Mouse (Mus musculus): ENCODE results near the gene Ddx21. TPM values are rescaled to one million over a fixed set of nuclear protein-coding genes. Genes with fewer than 3 reads are reported as not detected.

Ddx21 gene
- total RNA-seq, 4 experiments from 2014 or later, result 59.1 to 63.0 (median 59.5) TPM

DNA sequence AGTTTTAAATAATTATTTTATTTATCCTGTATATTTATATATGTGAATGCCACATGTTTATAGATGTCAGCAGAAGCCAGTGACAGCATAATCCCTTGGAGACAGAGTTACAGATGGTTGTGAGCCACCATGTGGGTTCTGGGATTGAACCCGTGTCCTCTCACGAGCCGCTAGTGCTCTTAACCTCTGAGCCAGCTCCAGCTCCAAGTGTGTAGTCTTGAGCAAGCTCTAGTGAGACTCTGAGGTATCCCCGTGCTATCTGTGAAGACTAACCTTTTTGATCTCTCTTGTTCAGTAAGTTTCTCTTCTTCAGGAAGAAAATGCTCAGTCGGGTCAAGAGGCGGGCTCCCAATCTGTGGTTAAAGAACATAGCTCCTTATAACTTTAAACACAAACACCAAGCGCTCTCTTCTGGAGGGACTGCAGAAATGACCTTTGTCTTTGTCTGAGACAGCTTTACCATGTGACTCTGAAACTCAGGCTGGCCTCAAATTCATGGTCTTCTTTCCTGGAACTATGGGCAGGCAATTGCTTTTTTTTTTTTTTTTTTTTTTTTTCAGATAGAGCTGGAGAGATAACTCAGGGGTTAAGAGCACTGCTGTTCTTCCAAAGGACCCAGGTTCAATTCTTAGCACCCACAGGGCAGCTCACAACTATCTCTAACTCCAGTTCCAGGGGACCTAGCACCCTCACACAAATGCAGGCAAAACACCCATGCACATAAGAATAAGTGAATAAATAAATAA, 31.8 kb downstream of the Ddx21 start:
- DNase-seq, result no peak

DNA sequence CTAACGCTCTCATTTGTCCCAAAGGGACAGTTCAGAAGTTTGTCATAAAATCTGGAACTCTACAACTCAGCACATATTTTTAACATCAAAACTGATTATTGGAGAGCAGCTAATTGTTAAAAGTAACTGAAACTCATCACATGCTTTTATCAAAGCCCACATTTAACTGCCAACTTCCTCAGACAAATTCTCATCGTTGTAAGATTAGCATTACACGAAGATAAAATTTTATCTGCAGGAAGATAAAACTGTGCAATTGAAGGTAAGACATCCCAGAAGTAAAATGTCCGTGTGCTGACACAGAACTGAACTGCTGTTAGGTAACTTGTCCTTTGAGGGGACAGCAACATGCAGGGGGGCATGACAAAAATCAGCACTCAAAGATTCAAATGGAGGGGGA, 33.2 kb downstream of the Ddx21 start:
- no peak for DNase-seq

DNA sequence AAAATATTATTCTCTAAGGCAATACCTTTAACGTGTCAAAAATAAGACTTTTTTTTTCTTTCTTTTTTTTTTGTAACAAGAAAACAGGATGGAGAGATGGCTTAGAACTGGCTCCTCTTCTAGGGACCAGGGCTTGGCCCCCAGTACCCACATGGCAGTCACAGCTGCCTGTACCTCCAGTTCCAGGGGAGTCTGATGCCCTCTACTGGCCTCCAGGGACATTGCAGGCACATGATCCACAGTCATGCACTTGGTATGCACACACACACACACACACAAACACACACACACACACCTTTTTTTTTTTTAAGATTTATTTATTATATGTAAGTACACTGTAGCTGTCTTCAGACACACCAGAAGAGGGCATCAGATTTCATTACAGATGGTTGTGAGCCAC, 44.3 kb downstream of the Ddx21 start:
- DNase-seq, result no peak

DNA sequence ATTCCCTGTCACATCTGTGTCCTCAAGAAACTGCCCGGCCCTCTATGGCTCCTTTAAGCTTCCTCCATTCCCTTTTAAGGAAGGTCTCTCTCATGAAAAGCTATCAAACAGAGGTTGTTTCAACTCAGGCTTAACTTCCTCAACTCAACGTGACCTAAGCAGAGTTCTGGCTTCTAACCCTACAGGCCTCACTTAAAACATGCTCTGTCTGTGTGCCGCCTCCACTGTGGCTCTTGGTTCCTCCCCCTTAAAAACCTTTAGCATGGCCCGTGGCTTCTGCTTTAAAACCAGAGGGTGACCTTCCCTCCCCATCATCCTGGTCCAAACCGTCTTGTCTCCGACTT, 45.6 kb downstream of the Ddx21 start:
- DNase-seq, result no peak

DNA sequence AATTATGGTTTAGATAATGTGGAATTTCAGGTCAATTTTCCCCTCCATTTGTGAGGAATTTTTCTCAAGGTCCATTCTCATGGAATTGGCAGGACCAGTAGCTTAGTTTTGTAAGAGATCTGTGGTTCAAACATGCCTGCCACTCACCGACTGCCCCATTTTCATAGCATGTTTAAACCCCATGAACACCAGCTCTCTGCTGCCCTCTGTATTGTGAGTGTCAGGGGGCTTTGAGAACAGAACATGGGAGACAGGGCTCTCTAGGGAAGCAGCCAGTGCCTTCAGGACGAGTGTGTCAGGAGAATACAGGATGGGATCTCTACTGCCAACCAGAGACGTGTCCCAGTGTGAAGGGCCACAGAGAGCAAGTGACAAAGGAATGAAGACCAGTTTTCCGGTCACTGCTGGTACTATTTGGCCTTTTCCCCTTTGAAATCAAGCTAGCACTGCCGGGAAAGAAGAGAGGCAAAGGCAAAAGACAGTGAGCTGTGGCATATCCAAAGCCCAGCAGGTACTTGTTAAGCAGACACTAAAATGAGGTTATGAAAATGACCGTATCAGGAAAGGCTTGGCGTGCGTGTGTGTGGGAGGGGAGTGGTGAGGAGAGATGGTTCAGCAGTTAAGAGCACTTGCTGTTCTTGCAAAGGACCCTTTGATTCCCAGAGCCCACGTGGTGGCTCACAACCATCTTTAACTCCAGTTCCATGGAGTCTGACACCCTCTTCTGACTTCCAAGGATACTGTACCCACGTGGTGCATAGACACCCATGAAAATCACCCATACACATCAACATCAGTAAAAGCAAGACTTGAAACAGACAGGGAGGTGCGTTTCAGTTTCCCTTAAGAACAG, 46.1 kb downstream of the Ddx21 start:
- DNase-seq, result no peak

DNA sequence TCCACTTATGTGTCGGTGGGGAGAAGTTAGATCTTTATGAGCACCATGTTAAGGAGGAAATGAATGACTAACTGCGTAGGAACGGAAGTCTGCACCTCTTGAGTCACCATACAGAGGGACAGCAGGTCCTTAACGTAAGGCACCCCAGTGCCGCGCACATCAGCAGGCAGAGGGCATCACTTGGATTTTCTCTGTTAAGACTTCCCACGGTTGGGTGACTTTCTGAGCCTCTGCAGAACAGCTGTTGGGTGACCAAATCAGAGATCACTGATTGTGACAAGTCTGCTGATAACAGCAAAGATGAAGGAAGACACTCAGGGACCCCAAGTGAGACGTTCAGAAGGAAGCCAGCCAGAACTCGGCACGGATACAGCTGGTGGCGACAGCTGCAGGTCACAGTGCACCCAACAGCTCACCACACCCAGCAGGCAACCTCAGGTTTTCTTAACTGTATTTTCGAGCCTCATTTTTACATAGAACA, 48.4 kb downstream of the Ddx21 start:
- no peak for DNase-seq

DNA sequence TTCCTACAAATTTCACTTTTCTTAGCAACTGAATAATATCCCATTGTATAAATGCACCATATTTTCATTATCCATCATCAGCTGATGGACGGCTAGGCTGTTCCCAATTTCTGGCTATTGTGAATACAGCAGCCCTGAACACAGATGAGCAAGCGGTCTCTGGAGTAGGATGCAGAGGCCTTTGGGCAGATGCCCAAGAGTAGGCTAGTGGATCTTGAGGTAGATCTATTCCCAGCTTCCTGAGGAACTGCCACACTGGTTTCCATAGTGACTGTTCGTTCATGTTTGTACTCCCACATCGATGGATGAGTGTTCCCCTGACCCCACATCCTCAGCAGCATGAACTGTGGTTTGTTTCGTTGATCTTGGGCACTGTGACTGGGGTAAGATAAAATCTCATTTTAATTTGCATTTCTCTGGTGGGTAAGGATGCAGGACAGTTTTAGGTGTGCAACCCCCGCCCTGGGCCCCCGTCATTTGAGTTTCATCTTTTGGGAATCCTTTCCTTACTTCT, 51.2 kb downstream of the Ddx21 start:
- no peak for DNase-seq

DNA sequence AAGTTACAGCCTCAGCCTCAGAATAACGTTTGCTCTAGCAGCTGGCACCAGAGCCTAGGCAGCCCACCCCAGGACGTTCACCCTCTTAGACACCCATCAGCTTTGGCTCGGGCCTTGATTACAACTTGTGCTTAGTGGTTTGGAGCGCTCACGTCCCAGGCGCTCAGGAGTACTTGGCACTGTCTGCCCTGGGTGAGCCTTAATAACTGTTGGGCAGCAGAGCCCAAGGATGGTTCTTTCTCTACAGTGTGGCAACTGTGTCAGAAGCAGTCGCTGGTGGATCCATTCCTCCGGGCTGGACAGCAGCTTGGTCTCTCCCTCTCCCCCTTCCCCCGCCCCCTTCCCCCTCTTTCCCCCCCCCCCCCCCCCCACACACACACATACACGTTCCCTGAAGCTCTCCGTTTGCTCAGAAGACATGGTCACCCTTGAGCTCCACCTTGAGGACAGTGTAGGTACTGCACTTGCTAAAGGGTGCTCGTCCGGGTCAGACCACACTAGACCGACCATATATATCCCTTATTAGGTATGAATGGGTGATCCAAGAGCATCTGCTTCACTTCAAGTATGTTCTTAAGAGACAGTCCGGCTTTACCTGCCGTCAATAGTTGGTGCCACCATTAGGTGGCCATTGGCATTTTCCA, 52.4 kb downstream of the Ddx21 start:
- peak; percentile 48 for DNase-seq

DNA sequence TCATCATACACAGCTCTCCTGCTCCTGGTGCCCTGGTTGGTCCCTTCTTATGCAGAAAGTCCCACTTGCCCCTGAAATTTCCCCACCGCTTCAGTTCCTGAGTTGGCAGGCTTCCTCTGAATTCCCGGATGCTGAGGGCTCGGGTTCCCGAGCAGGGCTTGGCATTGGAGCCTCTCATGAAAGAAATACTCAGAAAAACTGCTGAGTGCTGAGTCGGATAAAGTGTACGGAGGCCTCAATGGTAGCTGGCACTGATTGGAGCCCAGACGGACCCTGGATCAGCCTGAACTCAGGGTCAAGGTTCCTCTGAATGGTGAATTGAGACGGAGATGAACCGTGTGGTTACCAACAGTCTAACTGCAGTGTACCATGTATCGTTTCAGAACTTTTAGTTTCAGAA, 55.6 kb downstream of the Ddx21 start:
- DNase-seq, result no peak

DNA sequence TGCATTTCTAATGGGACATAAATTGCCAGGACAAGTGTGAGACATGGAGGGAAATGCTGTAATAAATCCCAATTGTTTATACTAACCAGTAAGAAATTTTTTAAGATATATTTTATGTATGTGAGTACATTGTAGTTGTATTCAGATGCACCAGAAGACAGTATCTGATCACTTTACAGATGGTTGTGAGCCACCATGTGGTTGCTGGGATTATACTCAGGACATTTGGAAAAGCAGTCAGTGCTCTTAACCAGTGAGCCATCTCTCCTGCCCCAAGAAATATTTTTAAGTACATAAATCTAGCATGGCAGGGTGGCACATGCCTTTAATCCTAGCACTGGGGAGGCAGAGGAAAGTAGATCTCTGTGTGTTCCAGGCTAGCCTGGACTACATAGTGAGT, 56.3 kb downstream of the Ddx21 start:
- no peak for DNase-seq

DNA sequence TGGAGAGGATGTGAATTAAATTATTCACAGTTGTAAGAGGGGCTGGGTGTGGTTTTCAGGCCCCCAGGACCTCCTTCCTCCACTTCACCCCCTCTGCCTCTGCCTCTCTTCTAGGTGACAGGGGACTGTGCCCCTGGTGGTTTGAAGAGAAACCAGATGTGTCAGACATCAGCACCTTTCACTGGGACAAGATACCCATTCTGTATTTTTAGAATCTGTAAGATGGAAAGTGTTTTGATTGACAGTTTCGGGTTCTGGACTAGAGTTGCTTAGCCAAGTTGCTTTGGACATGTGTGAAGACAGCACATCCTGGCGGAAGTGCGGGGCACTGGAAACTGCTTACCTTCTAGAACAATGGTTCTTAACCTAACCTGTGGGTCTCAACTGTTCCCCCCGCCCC, 57.8 kb downstream of the Ddx21 start:
- DNase-seq, result no peak

DNA sequence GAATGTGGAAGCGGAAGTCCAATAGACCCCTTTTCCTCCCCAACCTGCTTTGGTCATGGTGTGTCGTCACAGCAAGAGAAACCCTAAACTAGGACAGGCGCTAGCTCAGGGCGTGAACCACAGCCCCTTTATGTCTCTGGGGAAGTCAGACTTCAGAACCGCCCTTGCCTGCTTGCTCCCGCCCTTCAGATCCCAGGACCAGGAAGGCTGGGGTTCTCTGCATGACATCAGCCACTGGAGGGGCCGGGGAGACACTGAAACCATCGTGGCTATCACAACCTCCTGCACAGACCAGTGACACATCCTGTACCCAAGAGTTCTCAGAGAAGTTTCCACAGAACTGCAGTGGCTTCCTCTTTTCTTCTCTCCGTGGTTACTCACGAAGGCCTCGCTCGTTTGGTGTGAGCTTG, 58.7 kb downstream of the Ddx21 start:
- DNase-seq, result no peak

DNA sequence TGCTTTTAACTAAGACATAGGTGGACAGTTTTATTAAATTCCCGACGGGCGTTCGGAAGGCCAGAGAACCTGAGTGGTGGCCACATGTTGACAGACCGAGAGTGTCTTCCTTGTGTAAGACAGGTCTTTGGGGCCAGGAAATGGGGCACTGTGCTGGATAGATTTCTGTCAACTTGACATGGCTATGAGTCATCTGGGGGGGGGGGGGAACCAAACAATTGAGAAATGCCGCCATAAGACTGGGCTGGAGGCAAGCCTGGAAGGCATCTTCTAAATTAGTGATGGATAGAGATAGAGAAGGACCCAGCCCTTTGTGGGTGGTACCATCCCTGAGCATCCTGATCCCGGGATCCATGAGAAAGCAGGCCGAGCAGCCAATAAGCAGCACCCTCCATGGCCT, 59.2 kb downstream of the Ddx21 start:
- no peak for DNase-seq

DNA sequence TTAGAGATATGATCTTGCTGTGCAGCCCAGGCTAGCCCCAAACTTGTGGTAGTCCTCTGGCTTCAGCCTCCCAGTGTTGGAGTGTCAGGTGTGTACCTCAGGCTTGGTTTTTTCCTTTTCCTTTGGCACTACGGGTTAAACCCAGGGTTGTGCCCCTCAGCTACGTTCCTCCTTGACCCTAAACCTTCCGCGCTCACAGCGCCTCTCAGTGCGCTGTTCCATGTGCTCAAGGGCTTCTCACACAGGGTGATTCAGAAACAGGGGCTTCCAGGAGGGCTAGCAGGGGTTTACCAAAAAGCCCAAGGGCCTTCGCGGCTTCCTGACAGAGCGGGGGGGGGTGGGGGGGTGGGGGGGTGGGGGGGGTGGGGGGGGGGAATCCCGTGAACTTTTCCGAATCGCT, 59.6 kb downstream of the Ddx21 start:
- DNase-seq, result no peak

DNA sequence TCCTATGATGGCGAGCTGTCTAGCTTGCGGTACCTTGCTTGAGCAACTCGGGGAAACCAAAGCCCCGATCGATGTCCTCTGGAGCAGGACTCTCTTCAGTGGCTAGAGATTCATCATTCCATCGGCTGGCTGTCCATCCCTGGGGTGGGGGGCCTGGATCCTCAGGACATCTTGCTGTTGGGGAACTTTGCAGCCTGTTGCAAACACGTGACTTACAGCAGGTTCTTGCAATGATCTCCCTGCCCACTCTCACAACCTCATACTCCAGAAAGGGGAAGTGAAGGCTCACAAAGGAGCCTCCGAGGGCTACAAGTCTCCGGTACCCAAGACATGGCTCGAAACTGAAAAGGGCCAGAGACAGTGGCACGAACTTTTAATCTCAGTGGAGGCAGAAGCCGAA, 60.6 kb downstream of the Ddx21 start:
- no peak for DNase-seq

DNA sequence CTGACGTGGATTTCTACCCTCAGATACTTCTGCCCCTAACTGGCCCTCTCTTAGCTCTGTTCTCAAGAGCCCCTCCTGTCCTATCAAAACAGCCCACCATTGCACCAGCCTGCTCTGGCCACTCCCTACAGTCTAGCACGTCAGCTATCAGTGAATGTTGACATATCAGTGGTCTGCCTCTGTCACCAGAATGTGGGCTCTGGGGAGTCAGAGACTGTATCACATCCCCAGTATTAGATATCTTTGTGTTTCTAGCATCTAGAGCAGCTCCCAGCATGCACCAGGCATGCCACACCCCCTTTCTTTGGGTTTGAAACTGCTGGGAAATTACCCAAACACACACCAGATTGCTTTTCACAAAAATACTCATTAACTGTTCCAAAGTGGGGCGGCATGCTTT, 61.3 kb downstream of the Ddx21 start:
- no peak for DNase-seq

DNA sequence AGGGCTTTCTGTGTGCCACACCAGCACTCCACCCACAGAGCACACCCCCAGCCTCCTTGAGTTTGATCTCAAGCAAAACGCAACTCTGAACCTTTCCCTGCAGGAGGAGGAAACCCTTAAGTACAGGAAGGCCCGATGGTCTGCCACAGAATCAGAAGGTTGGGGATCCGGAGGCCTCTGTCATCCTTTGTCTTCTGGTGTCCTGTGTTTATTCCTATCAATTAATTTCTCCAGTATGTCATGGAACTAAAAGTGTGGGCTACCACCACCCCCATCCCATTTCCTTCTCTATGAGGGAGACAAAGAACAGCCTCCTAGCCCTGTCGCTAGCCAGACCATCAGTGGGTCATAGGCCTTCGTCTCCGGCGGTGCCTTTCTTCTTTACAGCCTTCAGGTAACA, 67.6 kb downstream of the Ddx21 start:
- no peak for DNase-seq

DNA sequence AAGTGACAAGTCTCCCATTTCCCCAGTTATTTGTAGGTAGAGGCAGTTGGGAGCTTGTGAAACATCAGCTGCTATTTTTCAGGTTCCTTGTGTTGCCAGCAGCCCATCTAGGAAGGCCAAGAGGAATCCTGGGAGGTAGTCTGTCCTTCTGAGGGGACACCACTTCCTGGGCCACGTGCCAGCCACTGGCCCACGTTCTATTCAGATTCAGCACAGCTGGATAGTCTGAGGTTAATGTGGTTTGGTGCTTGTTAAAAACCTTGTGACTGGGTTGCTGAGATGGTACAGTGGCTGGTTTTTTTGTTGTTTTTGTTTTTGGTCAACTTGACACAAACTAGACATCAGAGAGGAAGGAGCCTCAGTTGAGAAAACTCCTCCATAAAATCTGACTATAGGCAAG, 69.2 kb downstream of the Ddx21 start:
- DNase-seq, result no peak

Other genes with a start within 250 kb of the Ddx21 start
- gene Hk1, start 222.4 kb downstream of the Ddx21 start, total RNA-seq (2022), result 10 to 100 TPM; 32.4 to 53.5 (median 42.9) TPM
- gene Hkdc1, start 179.8 kb downstream of the Ddx21 start, total RNA-seq (2022), result not detected
- under 1 TPM; 0.31 to 0.56 (median 0.36) TPM for gene 4930507D05Rik, start 152.8 kb downstream of the Ddx21 start, total RNA-seq (2022)
- gene Supv3l1, start 152.5 kb downstream of the Ddx21 start, total RNA-seq (2022), result 10 to 100 TPM; 30.6 to 36.8 (median 34.8) TPM
- gene Vps26a, start 115.5 kb downstream of the Ddx21 start, total RNA-seq (2022), result 10 to 100 TPM; 45.2 to 60.6 (median 55.4) TPM
- 10 to 100 TPM; 49.9 to 64.0 (median 50.9) TPM for gene Srgn, start 74.8 kb downstream of the Ddx21 start, total RNA-seq (2022)
- 10 to 100 TPM; 57.5 to 70.5 (median 65.4) TPM for gene Kif1bp, start 23.8 kb downstream of the Ddx21 start, total RNA-seq (2022)
- 100 to 1,000 TPM; 110 to 134 (median 120) TPM for gene Ddx50, start 48.9 kb upstream of the Ddx21 start, total RNA-seq (2022)
- 1 to 10 TPM in 2 of 4 experiments, under 1 TPM in 2; 0.66 to 1.2 (median 0.99) TPM for gene Stox1, start 123.8 kb upstream of the Ddx21 start, total RNA-seq (2022)
- 10 to 100 TPM; 47.1 to 78.2 (median 61.6) TPM for gene Ccar1, start 190.0 kb upstream of the Ddx21 start, total RNA-seq (2022)